Mouse (Mus musculus) MN1 (cell line): ENCODE measurements around the gene Aen.

ENCODE experiments used
- DNase-seq: peaks from one replicate; pipeline ENCODE4 v3.0.0-alpha.2; 2016; ENCODE audit warnings: low spot score

The Aen gene

DNA sequence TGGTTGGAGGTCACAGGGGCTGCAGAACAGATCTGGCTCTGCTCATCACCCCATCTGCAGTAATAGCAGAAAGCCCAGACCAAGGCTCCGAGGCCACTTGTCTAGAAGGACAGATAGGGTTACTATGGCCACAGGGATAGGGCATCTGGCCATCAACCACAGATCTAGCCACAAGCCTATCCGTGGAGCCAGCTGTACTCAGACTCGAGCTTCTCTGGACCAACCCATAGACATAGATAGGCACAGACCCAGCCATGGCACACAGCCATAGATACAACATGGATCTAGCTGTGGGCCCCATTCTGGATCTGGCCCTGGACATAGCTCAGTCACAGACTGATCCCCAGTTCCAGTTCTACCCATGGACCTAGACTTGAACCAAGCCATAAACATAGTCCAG lies 45.3 kb downstream of the Aen start:
- DNase-seq = no peak

DNA sequence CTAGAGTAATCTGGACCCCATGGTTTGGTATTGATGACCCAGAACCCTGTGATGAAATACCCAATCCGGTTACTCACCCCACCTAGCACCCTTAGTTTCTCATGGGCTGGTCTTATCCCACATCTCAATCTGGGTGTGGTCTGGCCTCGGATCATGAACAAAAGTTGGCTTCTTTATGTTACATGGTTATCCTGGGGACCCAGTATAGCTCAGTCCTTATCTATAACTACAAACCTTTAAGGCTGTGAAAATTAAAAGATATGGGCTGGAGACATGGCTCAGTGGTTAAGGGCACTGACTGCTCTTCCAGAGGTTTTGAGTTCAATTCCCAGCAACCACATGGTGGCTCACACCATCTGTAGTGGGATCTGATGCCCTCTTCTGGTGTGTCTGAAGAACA lies 46.9 kb downstream of the Aen start:
- DNase-seq = no peak

DNA sequence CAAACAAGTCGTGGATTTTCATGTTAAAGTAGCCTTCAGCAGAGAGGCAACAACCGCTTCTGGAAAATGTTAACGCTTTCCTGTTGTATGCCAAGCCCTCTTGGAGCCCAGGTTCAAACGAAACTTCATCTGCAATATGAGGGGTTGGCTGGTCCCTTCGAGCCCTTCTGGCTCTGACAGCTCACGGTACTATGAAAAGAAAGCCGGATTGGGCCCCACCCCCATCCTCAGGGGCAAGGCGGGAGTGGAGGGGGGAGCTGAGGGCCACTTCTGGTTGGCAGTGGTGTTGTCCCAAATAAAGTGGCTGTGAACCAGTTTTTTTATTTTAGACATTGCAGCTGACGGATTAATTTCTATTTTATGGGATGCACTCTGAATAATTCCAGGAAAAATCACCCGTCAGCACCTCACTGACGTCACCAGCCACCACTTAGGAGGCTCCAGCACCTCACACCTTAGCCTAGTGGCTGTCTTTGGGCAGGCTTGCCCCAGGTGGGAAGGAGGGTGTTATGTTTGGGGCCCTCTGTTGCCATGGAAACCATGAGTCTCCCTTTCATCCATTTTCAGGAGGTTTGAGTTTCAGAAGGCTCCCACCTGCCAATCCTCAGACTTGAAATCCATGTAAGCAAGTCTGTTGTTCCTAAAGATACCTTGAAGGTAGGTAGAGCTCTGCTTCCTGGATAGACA lies 58.4 kb downstream of the Aen start:
- no peak for DNase-seq

DNA sequence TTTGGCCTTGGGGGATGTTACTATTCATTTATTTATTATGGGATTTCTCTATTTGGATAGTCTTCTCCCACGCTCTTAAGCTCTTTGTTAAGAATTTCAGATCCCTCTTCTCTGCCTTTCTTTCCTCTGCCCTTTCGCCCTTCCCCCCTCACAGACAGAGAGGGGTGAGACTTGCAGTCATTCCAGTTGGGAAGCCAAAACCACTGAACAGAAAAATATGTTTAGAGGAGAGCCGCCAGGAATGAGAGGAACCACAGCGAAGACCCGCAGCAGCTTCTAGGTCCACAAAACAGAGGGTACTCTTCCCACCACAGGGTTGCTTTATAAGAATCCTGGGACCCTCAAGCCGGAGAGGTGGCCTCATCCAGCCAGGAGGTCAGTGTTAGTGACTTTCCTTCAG lies 59.0 kb downstream of the Aen start:
- DNase-seq = no peak

DNA sequence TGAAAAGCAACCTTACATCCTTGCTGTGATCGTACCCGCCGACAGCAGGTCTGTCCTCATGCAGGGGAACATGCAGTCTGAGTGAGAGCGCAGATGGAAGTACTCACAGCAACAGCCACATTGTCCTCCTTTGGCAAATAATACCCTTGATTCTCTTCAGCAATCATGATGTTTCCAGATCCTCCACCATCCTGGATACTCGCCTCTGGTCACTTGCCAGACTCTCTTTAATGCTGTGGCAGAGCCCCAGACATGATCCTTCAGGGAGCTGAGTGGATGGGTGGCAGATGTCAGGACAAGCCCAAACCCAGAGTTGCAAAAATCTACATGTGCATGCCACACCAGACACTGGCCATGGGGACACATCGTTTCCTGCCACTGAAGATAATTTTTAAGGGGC lies 59.4 kb downstream of the Aen start:
- no peak for DNase-seq

DNA sequence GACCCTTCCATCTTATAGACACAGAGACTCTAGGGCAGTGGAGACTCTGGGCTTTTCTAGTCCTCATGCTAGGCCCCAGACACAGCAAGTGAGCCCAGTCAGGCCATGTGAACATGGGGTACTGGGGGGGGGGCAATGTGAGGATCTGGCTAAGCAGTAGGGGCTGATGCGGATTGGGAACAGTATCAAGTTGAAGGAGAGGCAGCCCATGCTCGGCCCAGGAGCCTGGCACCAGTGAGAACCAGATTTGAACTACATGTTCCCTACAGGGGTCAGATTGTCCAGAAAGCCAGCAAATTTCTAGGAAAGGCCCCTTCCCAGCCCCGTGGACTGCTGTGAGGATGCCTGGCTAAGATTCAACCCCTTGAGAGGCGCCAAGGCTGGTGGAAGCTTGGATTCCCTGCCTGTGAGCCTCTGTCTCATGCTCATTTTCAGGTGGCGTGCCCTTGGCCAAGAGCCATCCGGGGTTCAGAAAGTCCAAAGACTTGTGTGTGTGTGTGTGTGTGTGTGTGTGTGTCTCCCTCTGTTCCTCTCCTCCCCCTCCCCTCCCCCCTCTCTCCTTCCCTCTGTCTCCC lies 62.9 kb downstream of the Aen start:
- DNase-seq = no peak
